Mouse (Mus musculus): Measurements from ENCODE around the gene Disp1.

Disp1 gene

GRCm38 (mm10) chr1:183171095-183171494 lies 50.2 kb downstream of the Disp1 start:
- in situ Hi-C loops (cut with MboI; ENCODE audit: low pct_unique_long_range_greater_than_20kb in 1 of 2, low sequenced_read_pairs in 2 of 2, unreplicated experiment in 1 of 2): no loop called here

DNA sequence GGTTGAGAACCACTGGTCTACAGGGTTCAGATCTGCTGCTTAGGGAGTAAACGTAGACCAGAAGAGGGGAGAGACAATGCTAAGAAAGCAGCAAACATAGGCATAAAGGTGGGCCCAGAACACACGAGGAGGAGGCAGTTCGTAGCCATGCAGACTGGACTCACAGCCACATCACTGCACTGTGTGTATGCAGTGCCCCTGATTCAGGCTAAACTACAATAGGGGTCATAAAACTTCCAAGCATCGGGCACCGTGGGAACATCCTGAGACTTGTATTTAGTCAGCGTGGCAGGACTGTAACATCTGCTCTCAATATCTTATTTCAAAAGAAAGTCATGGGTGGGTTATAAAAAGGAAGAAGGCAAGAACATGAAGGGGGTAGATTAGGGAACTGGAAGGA lies 52.9 kb downstream of the Disp1 start:
- in situ Hi-C loops (cut with MboI; ENCODE audit: low pct_unique_long_range_greater_than_20kb in 1 of 2, low sequenced_read_pairs in 2 of 2, unreplicated experiment in 1 of 2): no loop called here

DNA sequence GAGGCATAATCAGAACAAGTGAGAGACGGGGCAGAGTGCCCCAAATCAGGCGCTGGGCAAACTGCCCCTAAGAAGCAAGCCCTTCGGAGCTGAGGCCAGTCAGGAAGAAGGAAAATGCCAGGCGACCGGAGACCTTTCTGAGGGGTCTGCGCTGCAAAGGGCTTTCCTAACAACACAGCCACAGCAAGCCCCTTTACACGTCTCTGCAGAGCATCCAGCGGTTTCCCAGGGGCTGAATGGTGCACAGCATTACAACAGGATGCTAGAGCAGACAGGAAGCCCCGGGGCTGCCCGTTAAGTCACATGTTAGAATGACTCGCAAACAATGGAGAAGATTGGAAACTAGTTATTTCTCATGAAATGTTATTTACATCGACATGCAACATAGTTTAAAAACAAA lies 53.5 kb downstream of the Disp1 start:
- in situ Hi-C loops (cut with MboI; ENCODE audit: low pct_unique_long_range_greater_than_20kb in 1 of 2, low sequenced_read_pairs in 2 of 2, unreplicated experiment in 1 of 2): no loop called here

- in situ Hi-C loops (cut with MboI; ENCODE audit: low pct_unique_long_range_greater_than_20kb in 1 of 2, low sequenced_read_pairs in 2 of 2, unreplicated experiment in 1 of 2): no loop called here
Measured at GRCm38 (mm10) chr1:183166700-183167099, 54.6 kb downstream of the Disp1 start.

DNA sequence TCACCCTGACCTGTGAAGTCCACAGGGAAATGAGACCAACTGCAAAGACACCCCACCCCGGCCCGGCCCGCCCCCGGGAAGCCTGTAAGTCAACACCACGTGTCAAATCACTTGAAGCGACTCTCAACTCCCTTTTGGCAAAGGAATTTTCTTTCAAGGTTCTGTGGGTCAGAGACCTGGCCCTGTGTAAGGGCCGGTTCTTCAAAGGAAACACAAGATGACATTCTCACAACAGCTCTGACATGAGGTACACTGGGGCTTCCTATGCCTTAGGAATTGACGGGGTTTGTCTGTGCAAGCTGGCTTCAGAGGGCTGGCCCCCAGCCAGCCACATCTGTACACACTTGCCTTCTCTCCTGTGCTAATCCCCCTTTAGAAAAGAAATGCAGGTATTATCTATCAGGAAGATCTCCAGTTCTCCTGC lies 56.7 kb downstream of the Disp1 start:
- in situ Hi-C loops (cut with MboI; ENCODE audit: low pct_unique_long_range_greater_than_20kb in 1 of 2, low sequenced_read_pairs in 2 of 2, unreplicated experiment in 1 of 2): no loop called here

DNA sequence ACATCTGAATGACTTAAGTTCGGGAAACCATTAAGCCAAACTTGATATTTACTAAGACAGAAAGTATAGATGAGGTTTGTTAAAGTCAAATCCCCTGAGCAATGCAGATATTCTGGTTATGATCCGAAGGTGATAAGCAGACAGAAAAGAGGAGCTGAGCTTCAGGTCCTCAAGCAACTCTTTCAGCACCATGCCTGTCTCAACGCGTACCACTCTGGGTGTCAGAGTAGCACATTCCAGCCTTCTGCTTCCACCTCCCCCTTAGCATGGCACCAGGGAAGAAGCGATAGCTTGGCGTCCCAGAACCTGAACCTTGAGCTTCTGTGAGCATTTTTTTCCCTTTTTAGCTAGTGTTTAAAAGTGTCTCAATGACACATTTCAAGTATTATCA lies 57.1 kb downstream of the Disp1 start:
- in situ Hi-C loops (cut with MboI; ENCODE audit: low pct_unique_long_range_greater_than_20kb in 1 of 2, low sequenced_read_pairs in 2 of 2, unreplicated experiment in 1 of 2): no loop called here

GRCm38 (mm10) chr1:183163512-183164189 lies 57.7 kb downstream of the Disp1 start:
- in situ Hi-C loops (cut with MboI; ENCODE audit: low pct_unique_long_range_greater_than_20kb in 1 of 2, low sequenced_read_pairs in 2 of 2, unreplicated experiment in 1 of 2): no loop called here

GRCm38 (mm10) chr1:183161057-183161456 lies 60.3 kb downstream of the Disp1 start:
- in situ Hi-C loops (cut with MboI; ENCODE audit: low pct_unique_long_range_greater_than_20kb in 1 of 2, low sequenced_read_pairs in 2 of 2, unreplicated experiment in 1 of 2): no loop called here

DNA sequence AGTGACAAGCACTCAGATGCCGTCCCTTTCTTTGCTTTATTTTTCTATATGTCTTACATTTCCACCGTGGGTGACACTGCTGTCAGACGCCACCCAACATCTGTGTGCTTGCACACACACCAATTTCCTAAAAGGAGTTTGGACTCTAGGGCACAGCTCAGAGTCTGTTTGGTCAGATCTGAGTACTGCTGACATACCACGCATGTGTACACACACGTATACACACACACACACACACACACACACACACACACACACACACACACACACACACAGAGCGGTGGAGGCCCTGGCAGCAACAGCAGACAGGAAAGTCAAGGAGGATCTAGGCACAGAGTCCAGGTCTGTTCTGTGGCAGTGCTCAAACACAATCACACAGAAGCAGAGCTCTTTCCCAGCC lies 61.1 kb downstream of the Disp1 start:
- in situ Hi-C loops (cut with MboI; ENCODE audit: low pct_unique_long_range_greater_than_20kb in 1 of 2, low sequenced_read_pairs in 2 of 2, unreplicated experiment in 1 of 2): no loop called here

- in situ Hi-C loops (cut with MboI; ENCODE audit: low pct_unique_long_range_greater_than_20kb in 1 of 2, low sequenced_read_pairs in 2 of 2, unreplicated experiment in 1 of 2): no loop called here
Measured at GRCm38 (mm10) chr1:183159183-183159582, 62.1 kb downstream of the Disp1 start.

- in situ Hi-C loops (cut with MboI; ENCODE audit: low pct_unique_long_range_greater_than_20kb in 1 of 2, low sequenced_read_pairs in 2 of 2, unreplicated experiment in 1 of 2): no loop called here
Measured at GRCm38 (mm10) chr1:183155600-183155999, 65.7 kb downstream of the Disp1 start.

- in situ Hi-C loops (cut with MboI; ENCODE audit: low pct_unique_long_range_greater_than_20kb in 1 of 2, low sequenced_read_pairs in 2 of 2, unreplicated experiment in 1 of 2): no loop called here
Measured at GRCm38 (mm10) chr1:183154296-183155204, 66.8 kb downstream of the Disp1 start.

- in situ Hi-C loops (cut with MboI; ENCODE audit: low pct_unique_long_range_greater_than_20kb in 1 of 2, low sequenced_read_pairs in 2 of 2, unreplicated experiment in 1 of 2): no loop called here
Measured at GRCm38 (mm10) chr1:183153354-183153753, 68.0 kb downstream of the Disp1 start.

GRCm38 (mm10) chr1:183151510-183152319 lies 69.6 kb downstream of the Disp1 start:
- in situ Hi-C loops (cut with MboI; ENCODE audit: low pct_unique_long_range_greater_than_20kb in 1 of 2, low sequenced_read_pairs in 2 of 2, unreplicated experiment in 1 of 2): no loop called here

DNA sequence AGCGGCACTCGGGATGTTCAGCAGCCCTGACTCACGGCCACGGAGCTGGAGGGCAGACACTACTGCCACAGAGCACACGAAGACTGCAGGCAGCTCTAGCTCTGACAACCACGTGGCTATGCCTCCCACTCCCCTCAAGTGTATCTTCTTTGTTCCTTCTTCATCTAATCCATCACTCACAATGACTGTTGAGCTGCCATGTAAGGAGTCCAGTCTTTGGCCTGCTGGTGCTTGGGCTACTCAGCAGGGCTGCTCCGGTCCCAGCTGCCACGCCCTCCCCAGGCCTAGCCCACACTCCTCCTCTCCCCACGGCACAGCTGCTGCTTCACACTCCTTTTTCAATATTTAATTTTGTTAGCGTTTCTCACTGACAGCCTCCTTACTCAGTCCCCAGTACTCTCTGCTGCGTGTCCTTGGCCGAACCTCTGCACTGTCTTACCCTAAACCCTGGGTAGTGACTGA lies 70.9 kb downstream of the Disp1 start:
- in situ Hi-C loops (cut with MboI; ENCODE audit: low pct_unique_long_range_greater_than_20kb in 1 of 2, low sequenced_read_pairs in 2 of 2, unreplicated experiment in 1 of 2): no loop called here

- in situ Hi-C loops (cut with MboI; ENCODE audit: low pct_unique_long_range_greater_than_20kb in 1 of 2, low sequenced_read_pairs in 2 of 2, unreplicated experiment in 1 of 2): no loop called here
Measured at GRCm38 (mm10) chr1:183149571-183150105, 71.7 kb downstream of the Disp1 start.

GRCm38 (mm10) chr1:183147438-183147841 lies 73.9 kb downstream of the Disp1 start:
- in situ Hi-C loops (cut with MboI; ENCODE audit: low pct_unique_long_range_greater_than_20kb in 1 of 2, low sequenced_read_pairs in 2 of 2, unreplicated experiment in 1 of 2): no loop called here

GRCm38 (mm10) chr1:183146795-183147194 lies 74.5 kb downstream of the Disp1 start:
- in situ Hi-C loops (cut with MboI; ENCODE audit: low pct_unique_long_range_greater_than_20kb in 1 of 2, low sequenced_read_pairs in 2 of 2, unreplicated experiment in 1 of 2): no loop called here
